Mouse (Mus musculus) forebrain, postnatal 0 days (tissue): ENCODE measurements around the gene Sema4a. TPM values are rescaled to one million over a fixed set of nuclear protein-coding genes. Genes with fewer than 3 reads are reported as not detected.

Source experiments
- ATAC-seq: fragments of 200-750 bp; cut with Nextera tagmentation; 2 replicates; pipeline ENCODE4 v1.8.0; 2017; ENCODE audit warnings: mild to moderate bottlenecking, moderate library complexity
- DNase-seq: peaks from one replicate; pipeline ENCODE4 v3.0.0-alpha.2; 2015
- H3K27ac ChIP-seq: fragments of 300-500 bp; sonication (generic); 2 replicates; pipeline ENCODE4 v1.5.1; 2014; ENCODE audit warnings: low read depth, mild to moderate bottlenecking, antibody characterized with exemption, low read length, moderate library complexity, mixed read lengths
- H3K27me3 ChIP-seq: fragments of 300-500 bp; sonication (generic); 2 replicates; pipeline ENCODE4 v1.6.1; 2014; ENCODE audit warnings: mild to moderate bottlenecking, low read length, mixed read lengths; ENCODE audit not compliant: insufficient read depth
- H3K36me3 ChIP-seq: fragments of 300-500 bp; sonication (generic); 2 replicates; pipeline ENCODE4 v1.6.1; 2014; ENCODE audit warnings: mild to moderate bottlenecking, moderate library complexity; ENCODE audit not compliant: insufficient read depth
- H3K4me1 ChIP-seq: fragments of 300-500 bp; sonication (generic); 2 replicates; pipeline ENCODE4 v1.6.1; 2014; ENCODE audit warnings: antibody characterized with exemption; ENCODE audit not compliant: insufficient read depth
- H3K4me2 ChIP-seq: fragments of 300-500 bp; sonication (generic); 2 replicates; pipeline ENCODE4 v1.6.1; 2014; ENCODE audit warnings: low read depth, mild to moderate bottlenecking, moderate library complexity
- H3K4me3 ChIP-seq: fragments of 300-500 bp; sonication (generic); 2 replicates; pipeline ENCODE4 v1.5.1; 2014; ENCODE audit warnings: low read depth, low read length, mixed read lengths
- H3K9ac ChIP-seq: fragments of 300-500 bp; sonication (generic); 2 replicates; pipeline ENCODE4 v1.6.1; 2014; ENCODE audit warnings: mild to moderate bottlenecking
- H3K9me3 ChIP-seq: fragments of 300-500 bp; sonication (generic); 2 replicates; pipeline ENCODE4 v1.6.1; 2016; ENCODE audit warnings: low read length
- CTCF ChIP-seq: sonication (generic); IDR thresholded peaks from 2 replicates; pipeline ENCODE4 v1.5.1; 2016; ENCODE audit warnings: antibody characterized with exemption, control low read depth, low read depth
- WGBS: fragments of 180-500 bp; shearing (Covaris S2); extraction: QIAGEN DNeasy Blood & Tissue Kit; methylation state at CpG from one replicate; pipeline ENCODE4 v1.1.7; 2014; 5-methylcytosine and 5-hydroxymethylcytosine counted together
- polyA plus RNA-seq: library from polyadenylated mRNA; unstranded; fragments of >200 nt; fragmentation: Nextera tagmentation; extraction: Ambion mirVana; gene quantifications from 2 replicates; pipeline ENCODE4 v1.2.1, GENCODE M21; 2015
- total RNA-seq: library from RNA; depleted of rRNA; stranded (reverse); fragments of >200 nt; gene quantifications from 2 replicates; pipeline ENCODE4 v1.2.3, GENCODE M21; 2014

The Sema4a gene
- total and polyA plus RNA-seq, 2 experiments from 2014 or later, result 25.8 to 31.5 TPM

DNA sequence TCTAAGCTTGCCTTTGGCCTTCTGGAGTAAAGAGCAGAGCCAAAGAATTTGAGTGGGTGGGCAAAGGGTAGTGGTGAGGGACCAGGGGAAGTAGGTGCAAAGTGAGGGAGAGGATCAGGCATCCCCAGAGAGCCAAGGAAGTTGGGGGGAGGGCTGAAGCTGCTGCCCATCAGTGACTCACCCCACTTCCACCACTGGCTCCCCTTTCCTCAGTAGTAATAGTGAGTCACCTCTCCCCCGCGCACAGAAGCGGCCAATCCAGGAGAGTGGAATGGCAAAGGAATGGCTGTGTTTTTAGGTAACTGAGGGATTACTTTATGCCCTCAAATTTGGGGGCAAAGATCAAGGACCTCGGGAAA is 42.5 kb upstream of the Sema4a start:
- ATAC-seq (0 out of 2 replicates have a peak, but pooled peaks have one; percentile 5), DNase-seq (no peak)
- Histone ChIP-seq H3K27me3 (no peaks in the 10 kb centered on the region; the same call in 1 of the 2 replicates), H3K4me3 (peak overlapping the region; percentile 63; the same call in 1 of the 2 replicates), H3K4me1 (peaks cover 17% of the 10 kb centered on the region), H3K4me2 (peak overlapping the region; percentile 96), H3K27ac (peak overlapping the region; percentile 66), H3K9me3 (no peaks in the 10 kb centered on the region), H3K36me3 (no peaks in the 10 kb centered on the region), H3K9ac (peak overlapping the region; percentile 67; the same call in 1 of the 2 replicates)
- 22% methylated on average over 4 of the region's 4 CpGs for WGBS
- no peak for TF ChIP-seq CTCF

DNA sequence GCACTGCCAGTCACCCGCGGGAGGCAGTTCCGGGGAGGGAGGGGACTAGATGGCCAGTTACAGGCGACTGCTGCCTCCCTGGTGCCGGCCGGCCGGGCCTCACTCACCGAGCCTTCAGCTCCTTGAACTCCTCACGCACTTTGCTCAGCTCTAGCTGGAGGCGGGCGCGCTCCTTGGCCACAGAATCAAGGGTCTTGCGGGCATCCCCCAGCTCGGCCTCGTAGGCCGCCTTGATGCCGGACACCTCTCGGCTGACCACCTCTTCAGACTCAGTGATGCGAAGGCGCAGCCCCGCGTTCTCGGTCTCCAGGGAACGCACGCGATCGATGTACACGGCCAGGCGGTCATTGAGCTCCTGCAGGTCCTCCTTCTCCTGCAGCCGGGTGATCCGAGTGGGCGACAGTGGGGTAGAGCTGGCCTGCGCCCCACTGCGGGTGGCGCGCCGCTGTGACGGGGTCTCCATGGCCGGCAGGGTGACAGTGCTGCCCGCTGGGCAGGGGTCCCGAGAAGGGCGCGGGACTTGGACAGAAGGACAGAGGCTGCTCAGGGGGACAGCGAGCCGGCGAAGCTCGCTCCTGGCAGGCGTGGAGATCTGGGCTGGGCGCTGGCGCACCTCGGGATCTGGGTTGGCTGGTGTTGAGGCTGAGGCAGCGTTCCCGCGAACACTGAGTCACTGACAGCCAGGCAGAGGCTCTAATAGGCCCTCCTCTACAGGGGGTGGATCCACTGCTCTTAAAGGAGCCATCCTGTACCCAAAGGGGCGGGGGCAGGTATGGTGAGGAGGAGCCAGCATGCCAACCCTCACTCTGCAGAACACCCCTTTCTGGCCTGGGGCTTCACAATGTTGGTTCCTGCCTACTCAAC is 41.9 kb upstream of the Sema4a start:
- DNase-seq (peak; percentile 89), ATAC-seq (peak; percentile 99)
- Histone ChIP-seq H3K4me3 (peak overlapping the region; percentile 63), H3K27me3 (no peaks in the 10 kb centered on the region; the same call in 1 of the 2 replicates), H3K9me3 (no peaks in the 10 kb centered on the region), H3K4me1 (peaks cover 17% of the 10 kb centered on the region), H3K4me2 (peak overlapping the region; percentile 96), H3K27ac (peak overlapping the region; percentile 66), H3K9ac (peak overlapping the region; percentile 67), H3K36me3 (no peaks in the 10 kb centered on the region)
- TF ChIP-seq CTCF, result 0 out of 2 replicates have a peak, but pooled peaks have one; percentile 1
- under 1% methylated on average over 55 of the region's 55 CpGs for WGBS

DNA sequence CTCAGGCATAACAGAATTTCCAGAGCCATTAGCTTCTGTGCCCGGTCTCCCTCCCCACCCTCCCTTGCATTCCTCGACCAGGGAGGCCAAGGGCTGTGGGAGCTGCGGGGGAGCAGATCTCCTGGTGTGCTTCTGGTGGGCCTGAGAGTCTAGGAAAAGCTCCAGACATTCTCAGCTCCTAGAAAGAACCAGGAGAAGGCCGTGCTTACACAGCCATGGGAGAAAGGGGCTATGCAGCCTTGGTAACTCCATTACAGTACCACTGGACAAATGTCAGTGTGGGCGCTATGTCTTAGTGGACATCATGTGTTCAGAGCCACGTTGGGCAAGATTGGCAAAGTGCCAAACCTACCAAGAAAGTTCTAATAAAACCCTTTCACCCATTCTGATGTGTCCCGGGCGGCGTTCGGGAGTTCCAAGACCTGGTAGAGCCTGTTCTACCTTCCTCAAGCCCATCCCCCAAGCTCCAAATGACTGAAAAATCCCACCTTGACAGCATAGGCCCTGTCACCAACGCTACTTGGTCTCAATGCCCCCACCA is 41.1 kb upstream of the Sema4a start:
- 16% methylated on average over 11 of the region's 11 CpGs for WGBS
- Histone ChIP-seq H3K4me3 (peak overlapping the region; percentile 63), H3K36me3 (no peaks in the 10 kb centered on the region), H3K4me2 (peak overlapping the region; percentile 96), H3K9ac (peak overlapping the region; percentile 67), H3K9me3 (no peaks in the 10 kb centered on the region), H3K27ac (no peak overlapping the region), H3K27me3 (no peaks in the 10 kb centered on the region; the same call in 1 of the 2 replicates), H3K4me1 (peaks cover 17% of the 10 kb centered on the region)
- TF ChIP-seq CTCF, result no peak
- no peak for ATAC-seq
- no peak for DNase-seq

GRCm38 (mm10) chr3:88501366-88502030 is 40.5 kb upstream of the Sema4a start:
- no peak overlapping the region for H3K9ac ChIP-seq
- H3K4me1 ChIP-seq, result peaks cover 17% of the 10 kb centered on the region
- H3K4me3 ChIP-seq, result peak overlapping the region; percentile 63
- DNase-seq (no peak), ATAC-seq (no peak)
- TF ChIP-seq CTCF, result no peak
- no peak overlapping the region for H3K27ac ChIP-seq
- WGBS, result 63% methylated on average over 6 of the region's 6 CpGs
- no peaks in the 10 kb centered on the region for H3K9me3 ChIP-seq
- no peaks in the 10 kb centered on the region for H3K36me3 ChIP-seq
- H3K4me2 ChIP-seq, result peak overlapping the region; percentile 96
- no peaks in the 10 kb centered on the region; the same call in 1 of the 2 replicates for H3K27me3 ChIP-seq

DNA sequence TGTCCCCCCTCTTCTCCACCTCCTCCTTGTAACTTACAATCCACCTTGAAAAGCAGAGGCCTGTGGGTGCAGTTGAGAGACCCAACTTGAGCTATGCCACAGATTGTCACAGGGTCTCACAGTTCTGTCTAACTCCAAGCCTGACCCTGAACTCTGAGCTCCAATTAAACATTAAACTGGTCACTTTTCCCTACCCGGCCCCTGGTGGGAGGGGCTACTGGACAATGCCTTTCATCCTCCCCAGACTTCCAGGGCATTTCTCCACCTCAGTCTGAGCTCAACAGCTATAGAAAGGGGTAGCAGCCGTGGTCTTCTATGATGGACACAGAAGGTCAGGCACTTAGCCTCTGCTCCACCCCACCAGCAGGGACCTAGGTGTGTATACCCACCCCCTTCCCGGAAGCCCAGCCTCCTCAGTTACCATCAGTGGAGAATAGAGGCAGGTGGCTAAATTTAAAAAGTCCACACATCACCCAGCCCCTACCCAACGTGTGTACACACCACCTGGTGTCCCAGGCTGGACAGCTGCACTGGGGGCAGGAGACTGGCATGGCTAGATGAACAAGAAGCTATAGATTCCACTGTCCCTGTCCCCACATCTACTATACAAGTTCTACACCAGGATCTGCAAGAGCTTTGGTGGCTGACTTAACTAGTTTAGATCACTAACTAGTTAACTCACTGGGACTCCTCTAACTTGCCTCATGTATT is 39.8 kb upstream of the Sema4a start:
- H3K9ac ChIP-seq, result no peak overlapping the region
- DNase-seq (no peak), ATAC-seq (no peak)
- no peak overlapping the region for H3K27ac ChIP-seq
- no peaks in the 10 kb centered on the region for H3K9me3 ChIP-seq
- peak overlapping the region; percentile 96; the same call in 1 of the 2 replicates for H3K4me2 ChIP-seq
- H3K4me1 ChIP-seq, result peaks cover 17% of the 10 kb centered on the region
- no peaks in the 10 kb centered on the region; the same call in 1 of the 2 replicates for H3K27me3 ChIP-seq
- no peak overlapping the region for H3K4me3 ChIP-seq
- WGBS, result 47% methylated on average over 4 of the region's 4 CpGs
- TF ChIP-seq CTCF, result no peak
- H3K36me3 ChIP-seq, result no peaks in the 10 kb centered on the region

GRCm38 (mm10) chr3:88500087-88500486 is 39.1 kb upstream of the Sema4a start:
- Histone ChIP-seq H3K4me2 (no peak overlapping the region), H3K27ac (no peak overlapping the region), H3K4me1 (peaks cover 17% of the 10 kb centered on the region), H3K4me3 (no peak overlapping the region), H3K9me3 (no peaks in the 10 kb centered on the region), H3K27me3 (no peaks in the 10 kb centered on the region), H3K36me3 (no peaks in the 10 kb centered on the region), H3K9ac (no peak overlapping the region)
- DNase-seq (no peak), ATAC-seq (no peak)
- 86% methylated on average over 7 of the region's 7 CpGs for WGBS
- no peak for TF ChIP-seq CTCF
